Mouse (Mus musculus) heart, postnatal 0 days (tissue): ENCODE results near the gene Hoxd4.

Experiments used
- CTCF ChIP-seq: IDR thresholded peaks from 2 replicates; pipeline ENCODE4 v1.5.1; 2016; ENCODE audit warnings: antibody characterized with exemption, control low read depth, low read depth
- EP300 ChIP-seq: IDR thresholded peaks from 2 replicates; pipeline ENCODE4 v1.6.1; 2016; ENCODE audit warnings: antibody characterized with exemption, low read depth

DNA sequence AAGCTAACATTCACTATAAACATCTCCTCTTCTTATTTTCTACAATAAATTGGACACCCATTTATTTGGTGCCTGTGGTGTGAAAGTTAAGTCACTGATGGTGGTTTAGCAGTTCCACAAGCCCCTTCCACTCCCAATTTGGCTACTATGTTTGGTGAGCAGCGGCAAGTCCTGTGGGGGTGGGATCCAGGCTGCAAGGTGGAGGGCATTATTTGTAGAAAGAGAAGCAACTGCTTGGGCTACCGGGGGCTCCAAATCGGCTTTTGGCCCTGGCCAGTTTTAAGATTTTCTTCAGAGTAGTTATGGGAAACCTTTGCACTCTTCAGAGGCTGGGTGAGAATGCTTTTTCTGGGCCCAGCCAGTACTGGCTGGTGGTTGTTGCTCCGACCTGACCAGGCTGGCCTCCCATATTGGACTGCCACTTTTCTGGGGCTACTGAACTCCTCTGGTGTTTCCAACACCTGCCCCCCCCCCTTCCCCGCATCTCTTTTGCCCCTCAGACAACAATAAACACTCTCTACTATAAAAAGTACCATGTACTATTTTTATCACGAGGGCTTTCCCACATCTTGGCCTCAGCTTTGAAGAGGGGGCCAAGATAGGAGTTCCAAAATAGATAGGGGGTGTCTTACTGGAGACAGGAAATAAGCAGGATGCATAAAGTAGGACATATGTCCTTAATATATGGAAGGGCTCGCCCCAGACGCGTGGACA is 20.2 kb downstream of the Hoxd4 start:
- TF ChIP-seq EP300 = no peak
- no peak for TF ChIP-seq CTCF
